Mouse (Mus musculus): ENCODE results near the gene Tyk2.

Gene Tyk2

GRCm38 (mm10) chr9:21149654-21150419, 18.8 kb upstream of the Tyk2 start, which contains the start of gene Cdc37:
Gene Cdc37, minus strand, starts transcription at chr9:21149982.
- DNase-seq (ENCODE audit: low read depth, low spot score) = peak; percentile 80

GRCm38 (mm10) chr9:21149077-21149653, 18.1 kb upstream of the Tyk2 start:
- DNase-seq (ENCODE audit: low read depth, low spot score) = no peak

GRCm38 (mm10) chr9:21148427-21148826, 17.4 kb upstream of the Tyk2 start:
- DNase-seq (ENCODE audit: low read depth, low spot score) = no peak

- no peak for DNase-seq (ENCODE audit: low read depth, low spot score)
Measured at GRCm38 (mm10) chr9:21146722-21147121, 15.7 kb upstream of the Tyk2 start.

GRCm38 (mm10) chr9:21145431-21145830, 14.4 kb upstream of the Tyk2 start:
- DNase-seq (ENCODE audit: low read depth, low spot score) = peak; percentile 78

- no peak for DNase-seq (ENCODE audit: low read depth, low spot score)
Measured at GRCm38 (mm10) chr9:21144361-21144760, 13.3 kb upstream of the Tyk2 start.

- DNase-seq (ENCODE audit: low read depth, low spot score) = no peak
Measured at GRCm38 (mm10) chr9:21141922-21142321, 10.9 kb upstream of the Tyk2 start.

- DNase-seq (ENCODE audit: low read depth, low spot score) = no peak
Measured at GRCm38 (mm10) chr9:21138386-21138785, 7.3 kb upstream of the Tyk2 start.

GRCm38 (mm10) chr9:21137229-21137628, 6.2 kb upstream of the Tyk2 start:
- peak; percentile 47 for DNase-seq (ENCODE audit: low read depth, low spot score)

GRCm38 (mm10) chr9:21136401-21136800, 5.4 kb upstream of the Tyk2 start:
- no peak for DNase-seq (ENCODE audit: low read depth, low spot score)

- DNase-seq (ENCODE audit: low read depth, low spot score) = no peak
Measured at GRCm38 (mm10) chr9:21135941-21136381, 4.9 kb upstream of the Tyk2 start.

GRCm38 (mm10) chr9:21135329-21135890, 4.4 kb upstream of the Tyk2 start:
- DNase-seq (ENCODE audit: low read depth, low spot score) = no peak

- DNase-seq (ENCODE audit: low read depth, low spot score) = peak; percentile 73
Measured at GRCm38 (mm10) chr9:21134595-21135328, 3.7 kb upstream of the Tyk2 start.

GRCm38 (mm10) chr9:21133064-21133707, 2.1 kb upstream of the Tyk2 start:
- DNase-seq (ENCODE audit: low read depth, low spot score) = no peak

- DNase-seq (ENCODE audit: low read depth, low spot score) = no peak
Measured at GRCm38 (mm10) chr9:21132102-21132775, 1.2 kb upstream of the Tyk2 start.

- DNase-seq (ENCODE audit: low read depth, low spot score) = no peak
Measured at GRCm38 (mm10) chr9:21126259-21126627, 4.8 kb downstream of the Tyk2 start.

- no peak for DNase-seq (ENCODE audit: low read depth, low spot score)
Measured at GRCm38 (mm10) chr9:21125502-21126258, 5.4 kb downstream of the Tyk2 start.

GRCm38 (mm10) chr9:21124837-21125236, 6.2 kb downstream of the Tyk2 start:
- DNase-seq (ENCODE audit: low read depth, low spot score) = no peak

GRCm38 (mm10) chr9:21121483-21121882, 9.6 kb downstream of the Tyk2 start:
- DNase-seq (ENCODE audit: low read depth, low spot score) = no peak

GRCm38 (mm10) chr9:21117073-21117472, 14.0 kb downstream of the Tyk2 start:
- no peak for DNase-seq (ENCODE audit: low read depth, low spot score)

Measured in skeletal muscle tissue, adult 2 months (tissue).